25 mouse cellular contexts compared by ENCODE assay signal in genomic region chr2:9795401-9795800, GRCm38 (mm10).
"Had no signal": no experiment of that assay in that cellular context is flagged by ENCODE, and none has a peak within 500 bp of the region (broad histone marks: within the 10 kb centered on the region; RNA-seq: fewer than 3 reads in every experiment).

No protein-coding gene starts in this region.

- H3K27me3 ChIP-seq: heart, embryonic 13.5 days; heart, embryonic 15.5 days; hindbrain, embryonic 15.5 days; kidney, embryonic 15.5 days; limb, embryonic 13.5 days; limb, embryonic 15.5 days; liver, embryonic 13.5 days; liver, embryonic 15.5 days had no signal

- ATAC-seq: hindbrain, postnatal 0 days; intestine, embryonic 16.5 days had no signal

- H3K4me1 ChIP-seq: heart, embryonic 13.5 days; heart, embryonic 15.5 days; kidney, embryonic 15.5 days; limb, embryonic 13.5 days; limb, embryonic 15.5 days; liver, embryonic 13.5 days; liver, embryonic 15.5 days had no signal

- H3K4me2 ChIP-seq: heart, embryonic 13.5 days; heart, embryonic 15.5 days; hindbrain, embryonic 13.5 days; hindbrain, embryonic 15.5 days; kidney, embryonic 15.5 days; limb, embryonic 13.5 days; limb, embryonic 15.5 days; liver, embryonic 13.5 days; liver, embryonic 15.5 days had no signal

- H3K9ac ChIP-seq: heart, embryonic 13.5 days; heart, embryonic 15.5 days; hindbrain, embryonic 13.5 days; hindbrain, embryonic 15.5 days; kidney, embryonic 15.5 days; limb, embryonic 13.5 days; limb, embryonic 15.5 days; liver, embryonic 13.5 days; liver, embryonic 15.5 days had no signal

- H3K4me3 ChIP-seq: heart, adult 2 months; heart, embryonic 13.5 days; heart, embryonic 15.5 days; hindbrain, embryonic 13.5 days; hindbrain, embryonic 15.5 days; kidney, embryonic 15.5 days; limb, embryonic 13.5 days; limb, embryonic 15.5 days; liver, embryonic 13.5 days; liver, embryonic 15.5 days had no signal

- H3K27ac ChIP-seq: heart, adult 2 months; heart, embryonic 13.5 days; heart, embryonic 15.5 days; hindbrain, embryonic 13.5 days; hindbrain, embryonic 15.5 days; hindbrain, postnatal 0 days; kidney, embryonic 15.5 days; kidney, postnatal 0 days; limb, embryonic 13.5 days; limb, embryonic 15.5 days; liver, embryonic 13.5 days; liver, embryonic 15.5 days had no signal

- H3K9me3 ChIP-seq: heart, embryonic 13.5 days; heart, embryonic 15.5 days; hindbrain, embryonic 13.5 days; hindbrain, embryonic 15.5 days; kidney, embryonic 15.5 days; limb, embryonic 13.5 days; limb, embryonic 15.5 days; liver, embryonic 13.5 days; liver, embryonic 15.5 days had no signal

- DNase-seq: gastrocnemius, postnatal 14 days; gastrocnemius, postnatal 36 days; heart, postnatal 14 days; heart, postnatal 36 days; kidney, adult 11 months; kidney, adult 2 months; kidney, adult 9 months; kidney, postnatal 14 days; kidney, postnatal 36 days; layer of hippocampus, adult 9-11 months; layer of hippocampus, postnatal 36 days; left cerebral cortex, postnatal 4 days; liver, embryonic 13.5 days had no signal

- H3K36me3 ChIP-seq: heart, embryonic 13.5 days; heart, embryonic 15.5 days; hindbrain, embryonic 13.5 days; hindbrain, embryonic 15.5 days; kidney, embryonic 15.5 days; limb, embryonic 13.5 days; limb, embryonic 15.5 days; liver, embryonic 13.5 days; liver, embryonic 15.5 days had no signal
